Mouse (Mus musculus): ENCODE measurements around the gene Gmeb1. TPM values are rescaled to one million over a fixed set of nuclear protein-coding genes. Genes with fewer than 3 reads are reported as not detected.
A peak's percentile ranks its signal among the peaks of the same experiment; 100 is the strongest.

Gmeb1 gene
- polyA plus RNA-seq, 1 experiment from 2014 or later: 39.5 TPM

GRCm38 (mm10) chr4:132181721-132182658, 79.4 kb downstream of the Gmeb1 start:
- Histone ChIP-seq H3K36me3 (ENCODE audit: insufficient read depth) (peaks cover 47% of the 10 kb centered on the region), H3K4me3 (ENCODE audit: low read depth, low read length) (no peak overlapping the region), H3K9me3 (ENCODE audit: low read depth, low read length) (no peaks in the 10 kb centered on the region), H3K27ac (ENCODE audit: low read depth) (no peak overlapping the region), H3K4me2 (no peak overlapping the region), H3K27me3 (ENCODE audit: insufficient read depth, low read length) (no peaks in the 10 kb centered on the region), H3K4me1 (ENCODE audit: insufficient read depth) (no peaks in the 10 kb centered on the region), H3K9ac (no peak overlapping the region)
- 60% methylated on average over 22 of the region's 22 CpGs for WGBS
- ATAC-seq (ENCODE audit: insufficient read depth): no peak
- DNase-seq: no peak
- TF ChIP-seq CTCF (IDR thresholded peaks at IDR 0.05; ENCODE audit: low read depth): peak; percentile 10; the same call in 1 of the 2 replicates

GRCm38 (mm10) chr4:132180710-132181109, 80.7 kb downstream of the Gmeb1 start:
- TF ChIP-seq CTCF (IDR thresholded peaks at IDR 0.05; ENCODE audit: low read depth): peak; percentile 50
- Histone ChIP-seq H3K4me1 (ENCODE audit: insufficient read depth) (no peaks in the 10 kb centered on the region), H3K4me3 (ENCODE audit: low read depth, low read length) (no peak overlapping the region), H3K36me3 (ENCODE audit: insufficient read depth) (peaks cover 42% of the 10 kb centered on the region), H3K27ac (ENCODE audit: low read depth) (no peak overlapping the region), H3K27me3 (ENCODE audit: insufficient read depth, low read length) (no peaks in the 10 kb centered on the region), H3K4me2 (no peak overlapping the region), H3K9me3 (ENCODE audit: low read depth, low read length) (no peaks in the 10 kb centered on the region), H3K9ac (no peak overlapping the region)
- peak; percentile 76 for DNase-seq
- WGBS: 66% methylated on average over 9 of the region's 9 CpGs
- ATAC-seq (ENCODE audit: insufficient read depth): no peak

- Histone ChIP-seq H3K4me3 (ENCODE audit: low read depth, low read length) (no peak overlapping the region), H3K9me3 (ENCODE audit: low read depth, low read length) (no peaks in the 10 kb centered on the region), H3K4me1 (ENCODE audit: insufficient read depth) (no peaks in the 10 kb centered on the region), H3K4me2 (no peak overlapping the region), H3K27me3 (ENCODE audit: insufficient read depth, low read length) (no peaks in the 10 kb centered on the region), H3K9ac (no peak overlapping the region), H3K36me3 (ENCODE audit: insufficient read depth) (peaks cover 25% of the 10 kb centered on the region), H3K27ac (ENCODE audit: low read depth) (no peak overlapping the region)
- TF ChIP-seq CTCF (IDR thresholded peaks at IDR 0.05; ENCODE audit: low read depth): peak; percentile 96
- DNase-seq (peak; percentile 93), ATAC-seq (ENCODE audit: insufficient read depth) (peak; percentile 87)
- WGBS: 7% methylated on average over 10 of the region's 10 CpGs
Measured at GRCm38 (mm10) chr4:132178630-132179059, 82.8 kb downstream of the Gmeb1 start.

- Histone ChIP-seq H3K36me3 (ENCODE audit: insufficient read depth) (peaks cover 5% of the 10 kb centered on the region; the same call in 1 of the 2 replicates), H3K27ac (ENCODE audit: low read depth) (no peak overlapping the region), H3K9me3 (ENCODE audit: low read depth, low read length) (no peaks in the 10 kb centered on the region), H3K4me1 (ENCODE audit: insufficient read depth) (no peaks in the 10 kb centered on the region), H3K4me2 (no peak overlapping the region), H3K27me3 (ENCODE audit: insufficient read depth, low read length) (no peaks in the 10 kb centered on the region), H3K9ac (no peak overlapping the region), H3K4me3 (ENCODE audit: low read depth, low read length) (no peak overlapping the region)
- WGBS: 40% methylated on average over 10 of the region's 10 CpGs
- ATAC-seq (ENCODE audit: insufficient read depth) (no peak), DNase-seq (no peak)
- no peak for TF ChIP-seq CTCF (IDR thresholded peaks at IDR 0.05; ENCODE audit: low read depth)
Measured at GRCm38 (mm10) chr4:132176474-132176873, 84.9 kb downstream of the Gmeb1 start.

Small RNAs within 50 kb of the gene (microRNA-seq; reads per million reads assigned to microRNA genes)
- gene Gm22033 (ENCODE audit: borderline number of aligned reads): not detected

Other genes starting within 250 kb of the Gmeb1 start
- gene Gm10300, start 186.9 kb downstream of the Gmeb1 start, polyA plus RNA-seq (2014; fragmentation: Nextera tagmentation; extraction: Ambion mirVana): 0.08 and 0.11 TPM in 2 replicates
- gene Epb41, start 186.3 kb downstream of the Gmeb1 start, polyA plus RNA-seq (2014; fragmentation: Nextera tagmentation; extraction: Ambion mirVana): 79.1 and 86.3 TPM in 2 replicates
- gene Oprd1, start 117.1 kb downstream of the Gmeb1 start, polyA plus RNA-seq (2014; fragmentation: Nextera tagmentation; extraction: Ambion mirVana): 0.04 TPM in 1 of 2 replicates, not detected in the other
- gene Ythdf2, start 49.3 kb downstream of the Gmeb1 start, polyA plus RNA-seq (2014; fragmentation: Nextera tagmentation; extraction: Ambion mirVana): 121 and 132 TPM in 2 replicates
- gene Taf12, start 12.8 kb upstream of the Gmeb1 start, polyA plus RNA-seq (2014; fragmentation: Nextera tagmentation; extraction: Ambion mirVana): 48.7 and 49.1 TPM in 2 replicates
- 1.2 and 1.9 TPM in 2 replicates for gene Rab42, start 41.8 kb upstream of the Gmeb1 start, polyA plus RNA-seq (2014; fragmentation: Nextera tagmentation; extraction: Ambion mirVana)
- gene Trnau1ap, start 67.9 kb upstream of the Gmeb1 start, polyA plus RNA-seq (2014; fragmentation: Nextera tagmentation; extraction: Ambion mirVana): 69.9 and 71.8 TPM in 2 replicates
- gene Rcc1, start 92.0 kb upstream of the Gmeb1 start, polyA plus RNA-seq (2014; fragmentation: Nextera tagmentation; extraction: Ambion mirVana): 67.5 and 77.0 TPM in 2 replicates
- 23.3 and 23.9 TPM in 2 replicates for gene Phactr4, start 160.9 kb upstream of the Gmeb1 start, polyA plus RNA-seq (2014; fragmentation: Nextera tagmentation; extraction: Ambion mirVana)
- 20.0 and 20.1 TPM in 2 replicates for gene Med18, start 202.3 kb upstream of the Gmeb1 start, polyA plus RNA-seq (2014; fragmentation: Nextera tagmentation; extraction: Ambion mirVana)
- gene Sesn2, start 248.9 kb upstream of the Gmeb1 start, polyA plus RNA-seq (2014; fragmentation: Nextera tagmentation; extraction: Ambion mirVana): 7.8 and 8.6 TPM in 2 replicates

All from lung, embryonic 14.5 days (tissue).